Mouse (Mus musculus) liver, embryonic 14.5 days (tissue): Measurements from ENCODE around the gene Adam12. TPM values are rescaled to one million over a fixed set of nuclear protein-coding genes. Genes with fewer than 3 reads are reported as not detected.
A peak's percentile ranks its signal among the peaks of the same experiment; 100 is the strongest.

Experiments
- ATAC-seq: fragments of 200-750 bp; cut with Nextera tagmentation; 2 replicates; pipeline ENCODE4 v1.8.0; 2017; ENCODE audit warnings: moderate number of reproducible peaks, mild to moderate bottlenecking, moderate library complexity; ENCODE audit not compliant: insufficient read depth
- DNase-seq, 3 experiments: peaks; one replicate each; pipeline ENCODE4 v3.0.0-alpha.2; 2012 to 2013; ENCODE audit warnings: low read depth in 3 of 3, low spot score in 3 of 3
- H3K27ac ChIP-seq: fragments of 300-500 bp; sonication (generic); 2 replicates; pipeline ENCODE4 v1.5.1; 2014; ENCODE audit warnings: moderate library complexity, mild to moderate bottlenecking, control low read depth, inconsistent platforms
- H3K27me3 ChIP-seq: fragments of 300-500 bp; sonication (generic); 2 replicates; pipeline ENCODE4 v1.6.1; 2014; ENCODE audit warnings: mild to moderate bottlenecking, low read length, moderate library complexity; ENCODE audit not compliant: control insufficient read depth, insufficient read depth
- H3K36me3 ChIP-seq: fragments of 300-500 bp; sonication (generic); replicated peaks from 2 replicates; pipeline ENCODE4 v1.6.1; 2014; ENCODE audit warnings: low read depth; ENCODE audit not compliant: control insufficient read depth, insufficient read depth
- H3K4me1 ChIP-seq, 2 experiments: fragments of 200-500 bp in 1 of 2; fragments of 300-500 bp in 1 of 2; sonication (generic) in 1 of 2; replicated peaks; 2 replicates each; pipeline ENCODE4 v1.6.1; 2012 to 2014; ENCODE audit warnings: antibody characterized with exemption in 1 of 2, inconsistent platforms in 1 of 2, low read length in 1 of 2; ENCODE audit not compliant: control insufficient read depth in 2 of 2, insufficient read depth in 2 of 2
- H3K4me2 ChIP-seq: fragments of 300-500 bp; sonication (generic); 2 replicates; pipeline ENCODE4 v1.6.1; 2014; ENCODE audit warnings: low read depth, mild to moderate bottlenecking, control low read depth, moderate library complexity
- H3K4me3 ChIP-seq, 2 experiments: fragments of 200-500 bp in 1 of 2; fragments of 300-500 bp in 1 of 2; sonication (generic) in 1 of 2; 2 replicates each; pipeline ENCODE4 v1.5.1; 2012 to 2014; ENCODE audit warnings: low read depth in 2 of 2, low read length in 2 of 2, mild to moderate bottlenecking in 2 of 2, control low read depth in 1 of 2, inconsistent platforms in 1 of 2, moderate library complexity in 1 of 2; ENCODE audit not compliant: insufficient read depth in 1 of 2
- H3K9ac ChIP-seq: fragments of 300-500 bp; sonication (generic); replicated peaks from 2 replicates; pipeline ENCODE4 v1.6.1; 2014; ENCODE audit warnings: mild to moderate bottlenecking, control low read depth, moderate library complexity
- H3K9me3 ChIP-seq: fragments of 300-500 bp; sonication (generic); 2 replicates; pipeline ENCODE4 v1.6.1; 2016; ENCODE audit warnings: low read length, mixed read lengths; ENCODE audit not compliant: control insufficient read depth
- CTCF ChIP-seq: IDR thresholded peaks from 2 replicates; pipeline ENCODE4 v1.5.1; 2016; ENCODE audit warnings: antibody characterized with exemption, low read depth, control low read depth
- EP300 ChIP-seq: IDR thresholded peaks from 2 replicates; pipeline ENCODE4 v1.6.1; 2016; ENCODE audit warnings: antibody characterized with exemption, low read depth
- WGBS: fragments of 180-500 bp; shearing (Covaris S2); extraction: QIAGEN DNeasy Blood & Tissue Kit; methylation state at CpG from one replicate; pipeline ENCODE4 v1.1.7; 2014; ENCODE audit not compliant: insufficient replicate concordance; 5-methylcytosine and 5-hydroxymethylcytosine counted together
- polyA plus RNA-seq, 2 experiments: library from polyadenylated mRNA; depleted of rRNA in 1 of 2; stranded (reverse) in 1 of 2; unstranded in 1 of 2; fragments of >200 nt; fragmentation: Nextera tagmentation in 1 of 2; extraction: Ambion mirVana in 1 of 2; gene quantifications; 2 replicates each; pipeline versions ENCODE4 v1.2.1 to v1.2.3; 2012 to 2014

Gene Adam12
- polyA plus RNA-seq, 2 experiments = 1.9 TPM

DNA sequence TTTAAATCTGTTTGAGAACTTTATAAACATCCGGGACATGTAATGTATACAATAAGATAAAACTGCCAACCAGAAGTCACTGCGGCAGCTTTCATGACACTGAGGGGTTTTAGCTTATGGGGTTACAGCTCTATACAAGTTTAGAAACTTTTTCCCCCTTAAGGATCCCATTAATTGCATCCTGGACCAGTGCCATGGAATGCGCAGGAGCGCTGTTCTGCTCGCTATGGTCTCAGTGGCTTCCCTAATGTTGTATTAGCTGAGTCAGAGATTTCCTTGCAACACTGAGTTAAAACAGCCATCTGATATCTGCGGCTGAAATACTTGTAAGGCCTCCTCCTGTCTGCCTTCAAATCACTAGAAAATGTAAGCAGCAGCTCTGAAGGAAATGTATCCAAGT lies 298.6 kb downstream of the Adam12 start:
- DNase-seq (no peak), ATAC-seq (no peak)
- Histone ChIP-seq H3K9ac (no peak overlapping the region), H3K36me3 (no peaks in the 10 kb centered on the region), H3K27ac (no peak overlapping the region), H3K4me2 (no peak overlapping the region), H3K4me3 (no peak overlapping the region), H3K4me1 (no peaks in the 10 kb centered on the region), H3K27me3 (no peaks in the 10 kb centered on the region), H3K9me3 (no peaks in the 10 kb centered on the region)
- WGBS = 63% methylated on average over 6 of the region's 6 CpGs
- no peak for TF ChIP-seq EP300
- no peak for TF ChIP-seq CTCF

DNA sequence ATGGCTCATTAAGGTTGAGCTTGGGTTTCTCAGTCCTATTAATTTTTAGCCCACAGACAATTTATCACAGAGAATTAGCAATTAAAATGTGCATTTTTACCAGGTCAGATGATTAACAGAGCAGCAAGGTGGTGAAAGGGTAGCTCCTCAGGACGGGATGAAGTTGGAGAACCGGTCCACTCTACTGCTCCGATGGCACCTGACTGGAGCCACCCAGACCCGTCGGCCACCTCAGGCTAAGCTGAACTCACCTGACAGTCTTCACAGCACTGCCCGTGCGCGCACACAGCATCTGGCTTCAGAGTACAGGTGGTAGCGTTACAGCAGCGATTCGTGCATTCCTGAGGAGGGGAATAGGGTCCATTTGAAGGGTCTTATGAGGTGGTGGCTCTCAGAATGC lies 300.5 kb downstream of the Adam12 start:
- no peak overlapping the region for H3K4me3 ChIP-seq
- TF ChIP-seq CTCF (no peak), EP300 (no peak)
- H3K27ac ChIP-seq = no peak overlapping the region
- DNase-seq = no peak
- H3K9me3 ChIP-seq = no peaks in the 10 kb centered on the region
- 79% methylated on average over 11 of the region's 11 CpGs for WGBS
- H3K4me2 ChIP-seq = no peak overlapping the region
- no peaks in the 10 kb centered on the region for H3K36me3 ChIP-seq
- ATAC-seq = no peak
- H3K27me3 ChIP-seq = no peaks in the 10 kb centered on the region
- no peak overlapping the region for H3K9ac ChIP-seq
- H3K4me1 ChIP-seq = no peaks in the 10 kb centered on the region

DNA sequence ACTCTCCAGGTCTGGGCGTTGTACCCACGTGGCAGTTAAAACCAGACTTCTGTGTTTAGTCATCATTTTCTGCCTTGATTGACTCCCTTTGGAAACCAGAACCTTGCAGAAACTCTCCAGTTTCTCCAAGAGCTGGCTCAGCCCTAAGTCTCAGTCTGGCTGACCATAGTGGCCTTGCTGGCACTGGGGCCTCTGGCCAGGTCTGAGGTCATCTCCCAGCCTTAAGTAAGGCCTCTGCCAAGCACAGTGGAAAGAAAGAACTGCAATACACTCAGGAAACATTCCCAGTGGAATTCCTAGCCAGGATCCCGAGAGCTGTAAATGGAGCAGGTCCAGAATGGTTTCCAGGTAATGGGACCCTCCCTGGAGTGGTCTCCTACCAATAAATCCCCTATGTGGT lies 303.0 kb downstream of the Adam12 start:
- no peak for ATAC-seq
- no peak overlapping the region for H3K27ac ChIP-seq

DNA sequence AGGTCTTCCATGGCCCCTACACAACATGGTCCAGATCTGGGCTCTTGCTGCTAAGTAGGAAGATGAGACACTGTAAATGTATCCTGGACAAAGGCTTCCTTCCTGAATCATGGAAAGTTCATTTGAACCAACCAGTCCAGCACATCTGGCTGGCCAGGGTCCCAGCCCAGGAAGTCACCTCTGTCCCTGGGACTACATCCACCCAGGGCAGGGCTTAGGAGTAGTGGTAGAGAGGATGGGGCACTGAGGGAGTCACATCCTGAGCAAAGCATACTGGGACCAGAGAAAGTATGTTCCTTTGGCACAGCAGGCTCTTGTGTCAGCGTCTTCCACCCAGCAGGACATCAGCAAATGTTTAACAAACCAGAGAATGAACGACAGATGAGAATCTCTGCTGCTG lies 306.2 kb downstream of the Adam12 start:
- no peak for TF ChIP-seq CTCF
- no peak for TF ChIP-seq EP300
- Histone ChIP-seq H3K27me3 (no peaks in the 10 kb centered on the region), H3K4me1 (no peaks in the 10 kb centered on the region), H3K9ac (no peak overlapping the region), H3K27ac (no peak overlapping the region), H3K36me3 (no peaks in the 10 kb centered on the region), H3K4me3 (no peak overlapping the region), H3K9me3 (no peaks in the 10 kb centered on the region), H3K4me2 (no peak overlapping the region)
- DNase-seq (no peak), ATAC-seq (no peak)
- 52% methylated on average over 2 of the region's 2 CpGs for WGBS

More for the DNA sequence above, 303.0 kb downstream of the Adam12 start:
- DNase-seq = no peak
- Histone ChIP-seq H3K4me1 (no peaks in the 10 kb centered on the region), H3K27me3 (no peaks in the 10 kb centered on the region), H3K9ac (no peak overlapping the region), H3K36me3 (no peaks in the 10 kb centered on the region), H3K4me3 (no peak overlapping the region), H3K4me2 (no peak overlapping the region), H3K9me3 (no peaks in the 10 kb centered on the region)
- TF ChIP-seq EP300 (no peak), CTCF (no peak)
- 54% methylated on average over 3 of the region's 3 CpGs for WGBS

DNA sequence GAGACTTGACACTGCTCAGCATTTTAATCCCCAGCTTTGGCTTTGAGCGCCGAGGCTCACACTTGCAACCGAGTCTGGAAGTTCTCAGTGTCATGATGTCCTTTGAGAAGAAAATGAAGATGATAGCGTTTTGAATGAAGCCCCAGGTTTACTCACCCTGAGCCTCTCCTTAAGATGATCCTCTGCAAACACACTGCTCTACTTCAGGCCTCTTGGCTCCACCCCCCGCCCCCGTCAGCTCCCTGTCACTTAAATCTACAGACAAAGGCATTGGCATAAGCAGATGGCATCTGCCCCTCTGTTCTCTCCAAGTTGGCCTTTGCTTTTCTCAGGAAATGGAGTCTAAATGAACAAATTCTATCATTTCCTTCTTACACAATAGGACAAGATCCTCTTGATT lies 308.0 kb downstream of the Adam12 start:
- H3K4me3 ChIP-seq = no peak overlapping the region
- no peak overlapping the region for H3K27ac ChIP-seq
- no peaks in the 10 kb centered on the region for H3K9me3 ChIP-seq
- no peaks in the 10 kb centered on the region for H3K36me3 ChIP-seq
- no peak overlapping the region for H3K4me2 ChIP-seq
- H3K4me1 ChIP-seq = no peaks in the 10 kb centered on the region
- ATAC-seq (peak; percentile 46; the same call in 1 of the 2 replicates), DNase-seq (no peak)
- 46% methylated on average over 6 of the region's 6 CpGs for WGBS
- H3K9ac ChIP-seq = no peak overlapping the region
- TF ChIP-seq EP300 = no peak
- TF ChIP-seq CTCF = no peak
- H3K27me3 ChIP-seq = no peaks in the 10 kb centered on the region
